Mouse (Mus musculus): ENCODE data around the gene Gm20388. TPM values are rescaled to one million over a fixed set of nuclear protein-coding genes. Genes with fewer than 3 reads are reported as not detected.

Gene Gm20388
- polyA plus RNA-seq, 1 experiment from 2014 or later, result 12.4 TPM

DNA sequence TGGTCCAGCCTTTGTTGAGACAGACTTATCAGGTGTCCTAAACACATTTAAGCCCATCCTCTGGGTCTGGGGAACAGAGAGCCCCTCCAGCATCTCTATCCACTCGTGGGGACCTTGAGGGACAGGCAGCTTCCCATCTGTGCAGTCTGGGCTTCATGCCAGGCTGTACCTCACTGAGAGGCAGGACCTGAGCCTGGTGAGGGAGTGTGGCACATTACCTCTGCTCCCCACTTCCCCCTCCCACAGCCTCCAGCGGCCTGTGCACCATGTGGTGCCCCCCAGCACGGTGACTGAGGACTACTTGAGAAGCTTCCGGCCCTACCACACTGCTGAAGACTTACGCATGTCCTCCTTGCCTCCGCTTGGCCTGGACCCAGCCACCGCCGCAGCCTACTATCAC lies 656.0 kb downstream of the Gm20388 start:
- Histone ChIP-seq H3K36me3 (ENCODE audit: control insufficient read depth, insufficient read depth, low read length) (peaks cover 29% of the 10 kb centered on the region), H3K4me2 (ENCODE audit: low read length) (no peak overlapping the region), H3K4me1 (ENCODE audit: control insufficient read depth, insufficient read depth, low read depth, low read length) (peaks cover 39% of the 10 kb centered on the region), H3K9me3 (ENCODE audit: control insufficient read depth, low read length) (no peaks in the 10 kb centered on the region), H3K4me3 (ENCODE audit: low read length) (no peak overlapping the region), H3K9ac (ENCODE audit: low read depth, low read length) (no peak overlapping the region), H3K27ac (ENCODE audit: low read depth, low read length) (no peak overlapping the region), H3K27me3 (replicated peaks; ENCODE audit: control insufficient read depth, insufficient read depth, low read length) (no peaks in the 10 kb centered on the region)
- 72% methylated on average over 8 of the region's 8 CpGs for WGBS
- ATAC-seq, result no peak

DNA sequence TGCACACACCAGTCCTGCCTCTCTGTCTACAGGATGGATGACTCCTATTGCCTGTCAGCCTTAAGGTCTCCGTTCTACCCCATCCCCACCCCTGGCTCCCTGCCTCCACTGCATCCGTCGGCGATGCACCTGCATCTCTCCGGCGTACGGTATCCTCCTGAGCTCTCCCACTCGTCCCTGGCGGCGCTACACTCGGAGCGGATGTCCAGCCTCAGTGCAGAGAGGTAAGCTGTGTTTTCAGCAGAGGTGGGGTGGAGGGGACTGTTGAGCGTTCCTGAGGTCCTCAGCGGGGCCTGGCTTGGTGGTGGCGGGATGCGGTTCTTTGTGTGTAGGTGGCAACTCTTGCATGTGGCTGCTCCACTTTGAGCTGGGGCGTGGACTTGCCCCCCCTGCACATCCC lies 657.1 kb downstream of the Gm20388 start:
- H3K4me2 ChIP-seq (ENCODE audit: low read length), result no peak overlapping the region
- H3K9ac ChIP-seq (ENCODE audit: low read depth, low read length), result no peak overlapping the region
- no peak overlapping the region for H3K27ac ChIP-seq (ENCODE audit: low read depth, low read length)
- H3K4me3 ChIP-seq (ENCODE audit: low read length), result no peak overlapping the region
- ATAC-seq, result no peak
- no peaks in the 10 kb centered on the region for H3K9me3 ChIP-seq (ENCODE audit: control insufficient read depth, low read length)
- peaks cover 31% of the 10 kb centered on the region for H3K36me3 ChIP-seq (ENCODE audit: control insufficient read depth, insufficient read depth, low read length)
- no peaks in the 10 kb centered on the region for H3K27me3 ChIP-seq (replicated peaks; ENCODE audit: control insufficient read depth, insufficient read depth, low read length)
- WGBS, result 94% methylated on average over 17 of the region's 17 CpGs
- H3K4me1 ChIP-seq (ENCODE audit: control insufficient read depth, insufficient read depth, low read depth, low read length), result peaks cover 31% of the 10 kb centered on the region

DNA sequence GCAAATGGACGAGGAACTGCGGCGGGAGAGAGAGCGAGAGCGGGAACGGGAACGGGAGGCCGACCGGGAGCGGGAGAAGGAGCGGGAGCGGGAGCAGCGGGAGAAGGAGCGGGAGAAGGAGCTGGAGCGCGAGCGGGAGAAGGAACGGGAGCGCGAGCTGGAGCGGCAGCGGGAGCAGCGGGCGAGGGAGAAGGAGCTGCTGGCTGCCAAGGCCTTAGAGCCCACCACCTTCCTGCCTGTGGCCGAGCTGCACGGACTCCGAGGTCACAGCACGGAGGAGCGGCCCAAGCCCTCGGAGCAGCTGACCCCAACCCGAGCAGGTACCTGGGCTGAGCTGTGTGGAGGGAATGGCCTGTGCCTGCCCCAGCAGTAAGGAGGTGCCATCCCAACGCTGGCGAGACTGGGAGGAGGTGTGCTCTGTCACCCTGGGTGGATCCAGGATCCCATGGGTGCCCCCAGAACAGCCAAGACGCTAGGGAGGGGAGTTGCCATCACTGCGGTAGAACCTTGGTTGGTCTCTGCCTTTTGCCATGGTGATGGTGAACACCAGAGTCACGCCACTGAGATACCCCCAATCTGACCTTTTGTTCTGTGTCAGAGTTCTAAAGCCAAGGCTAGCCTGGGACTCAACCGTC lies 657.6 kb downstream of the Gm20388 start:
- no peak overlapping the region for H3K27ac ChIP-seq (ENCODE audit: low read depth, low read length)
- WGBS, result 96% methylated on average over 37 of the region's 37 CpGs
- H3K36me3 ChIP-seq (ENCODE audit: control insufficient read depth, insufficient read depth, low read length), result peaks cover 33% of the 10 kb centered on the region
- no peaks in the 10 kb centered on the region for H3K9me3 ChIP-seq (ENCODE audit: control insufficient read depth, low read length)
- no peak overlapping the region for H3K4me2 ChIP-seq (ENCODE audit: low read length)
- no peaks in the 10 kb centered on the region for H3K27me3 ChIP-seq (replicated peaks; ENCODE audit: control insufficient read depth, insufficient read depth, low read length)
- no peak for ATAC-seq
- no peak overlapping the region for H3K4me3 ChIP-seq (ENCODE audit: low read length)
- no peak overlapping the region for H3K9ac ChIP-seq (ENCODE audit: low read depth, low read length)
- H3K4me1 ChIP-seq (ENCODE audit: control insufficient read depth, insufficient read depth, low read depth, low read length), result peaks cover 26% of the 10 kb centered on the region

DNA sequence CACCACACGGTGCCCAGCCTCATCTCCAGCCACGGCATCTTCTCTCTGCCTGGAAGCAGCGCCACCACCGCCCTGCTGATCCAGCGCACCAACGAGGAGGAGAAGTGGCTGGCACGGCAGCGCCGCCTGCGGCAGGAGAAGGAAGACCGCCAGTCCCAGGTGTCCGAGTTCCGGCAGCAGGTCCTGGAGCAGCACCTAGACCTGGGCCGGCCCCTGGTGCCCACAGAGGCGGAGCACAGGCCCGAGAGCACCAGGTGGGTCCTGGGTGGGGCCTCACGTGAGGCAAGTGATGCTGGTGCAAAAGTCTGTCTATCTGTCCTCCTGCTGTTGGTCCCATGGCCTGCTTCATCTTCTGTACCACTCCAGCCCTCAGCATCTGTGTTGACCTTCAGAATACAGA lies 658.5 kb downstream of the Gm20388 start:
- 95% methylated on average over 17 of the region's 17 CpGs for WGBS
- Histone ChIP-seq H3K4me3 (ENCODE audit: low read length) (no peak overlapping the region), H3K9me3 (ENCODE audit: control insufficient read depth, low read length) (no peaks in the 10 kb centered on the region), H3K36me3 (ENCODE audit: control insufficient read depth, insufficient read depth, low read length) (peaks cover 38% of the 10 kb centered on the region), H3K27ac (ENCODE audit: low read depth, low read length) (no peak overlapping the region), H3K27me3 (replicated peaks; ENCODE audit: control insufficient read depth, insufficient read depth, low read length) (no peaks in the 10 kb centered on the region), H3K9ac (ENCODE audit: low read depth, low read length) (no peak overlapping the region), H3K4me2 (ENCODE audit: low read length) (no peak overlapping the region), H3K4me1 (ENCODE audit: control insufficient read depth, insufficient read depth, low read depth, low read length) (peaks cover 17% of the 10 kb centered on the region)
- no peak for ATAC-seq

DNA sequence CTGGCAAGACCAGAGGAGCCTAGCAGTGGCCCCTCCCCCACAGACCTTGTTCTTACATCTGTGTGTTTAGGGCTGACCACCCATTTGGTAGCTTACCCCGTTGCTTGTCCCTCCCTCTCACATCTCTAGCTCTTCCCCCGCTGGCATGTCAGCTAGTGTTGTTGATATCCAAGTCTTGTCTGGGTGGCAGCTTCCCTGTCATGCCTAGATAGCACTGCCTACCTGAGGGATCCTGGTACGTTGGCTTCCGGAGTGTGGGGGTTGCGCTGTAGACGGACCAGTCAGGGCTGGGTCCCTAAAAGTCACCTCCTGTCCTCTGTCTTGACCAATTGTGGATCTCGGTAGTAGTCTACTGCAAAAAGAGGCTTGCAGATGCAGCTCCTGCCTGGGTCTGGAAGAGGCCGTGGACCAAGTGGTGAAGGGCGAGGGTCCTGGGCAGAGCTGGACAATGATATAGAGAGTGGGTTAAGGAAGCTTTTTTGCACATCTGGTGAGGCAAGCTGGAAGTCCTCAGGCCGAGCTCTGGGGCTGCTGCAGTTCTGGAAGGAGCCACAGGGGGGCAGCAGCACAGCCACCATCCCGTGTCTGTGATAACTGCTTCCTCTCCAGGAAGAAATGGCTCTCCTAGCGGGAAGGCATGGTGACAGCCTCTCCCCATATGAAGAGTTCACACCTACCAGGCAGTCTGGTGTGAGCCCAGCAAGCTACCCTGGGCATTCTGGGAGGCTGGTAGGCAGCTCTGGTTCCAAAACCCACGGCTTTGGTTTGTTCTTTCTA lies 659.5 kb downstream of the Gm20388 start:
- no peak overlapping the region for H3K4me2 ChIP-seq (ENCODE audit: low read length)
- 58% methylated on average over 13 of the region's 13 CpGs for WGBS
- no peak overlapping the region for H3K4me3 ChIP-seq (ENCODE audit: low read length)
- no peaks in the 10 kb centered on the region for H3K9me3 ChIP-seq (ENCODE audit: control insufficient read depth, low read length)
- no peak overlapping the region for H3K9ac ChIP-seq (ENCODE audit: low read depth, low read length)
- no peaks in the 10 kb centered on the region for H3K27me3 ChIP-seq (replicated peaks; ENCODE audit: control insufficient read depth, insufficient read depth, low read length)
- peaks cover 9% of the 10 kb centered on the region for H3K4me1 ChIP-seq (ENCODE audit: control insufficient read depth, insufficient read depth, low read depth, low read length)
- no peak for ATAC-seq
- no peak overlapping the region for H3K27ac ChIP-seq (ENCODE audit: low read depth, low read length)
- H3K36me3 ChIP-seq (ENCODE audit: control insufficient read depth, insufficient read depth, low read length), result peaks cover 41% of the 10 kb centered on the region

DNA sequence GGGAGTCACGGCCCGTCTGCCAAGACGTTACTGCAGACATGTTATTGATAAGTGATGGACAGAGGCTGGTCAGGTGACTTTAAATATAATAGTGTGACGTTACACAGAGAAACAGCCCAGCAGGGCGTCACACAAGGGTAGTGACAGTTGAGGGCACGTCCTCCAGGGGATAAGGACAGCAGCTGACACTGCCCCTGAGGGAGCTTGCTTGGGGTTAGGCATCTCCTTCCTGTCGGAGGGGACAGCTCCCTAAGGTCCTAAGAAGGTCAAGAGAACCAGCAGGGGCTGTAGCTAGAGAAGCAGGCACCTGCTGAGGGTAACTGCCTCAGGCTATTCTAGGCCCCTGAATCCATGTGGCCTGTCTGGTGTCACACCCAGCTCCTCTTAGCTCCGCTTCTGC lies 660.9 kb downstream of the Gm20388 start:
- Histone ChIP-seq H3K4me3 (ENCODE audit: low read length) (no peak overlapping the region), H3K9ac (ENCODE audit: low read depth, low read length) (no peak overlapping the region), H3K27ac (ENCODE audit: low read depth, low read length) (no peak overlapping the region), H3K36me3 (ENCODE audit: control insufficient read depth, insufficient read depth, low read length) (peaks cover 46% of the 10 kb centered on the region), H3K9me3 (ENCODE audit: control insufficient read depth, low read length) (no peaks in the 10 kb centered on the region), H3K4me2 (ENCODE audit: low read length) (no peak overlapping the region), H3K27me3 (replicated peaks; ENCODE audit: control insufficient read depth, insufficient read depth, low read length) (no peaks in the 10 kb centered on the region), H3K4me1 (ENCODE audit: control insufficient read depth, insufficient read depth, low read depth, low read length) (peaks cover 2% of the 10 kb centered on the region; the same call in 1 of the 2 replicates)
- no peak for ATAC-seq
- WGBS, result 74% methylated on average over 8 of the region's 8 CpGs

DNA sequence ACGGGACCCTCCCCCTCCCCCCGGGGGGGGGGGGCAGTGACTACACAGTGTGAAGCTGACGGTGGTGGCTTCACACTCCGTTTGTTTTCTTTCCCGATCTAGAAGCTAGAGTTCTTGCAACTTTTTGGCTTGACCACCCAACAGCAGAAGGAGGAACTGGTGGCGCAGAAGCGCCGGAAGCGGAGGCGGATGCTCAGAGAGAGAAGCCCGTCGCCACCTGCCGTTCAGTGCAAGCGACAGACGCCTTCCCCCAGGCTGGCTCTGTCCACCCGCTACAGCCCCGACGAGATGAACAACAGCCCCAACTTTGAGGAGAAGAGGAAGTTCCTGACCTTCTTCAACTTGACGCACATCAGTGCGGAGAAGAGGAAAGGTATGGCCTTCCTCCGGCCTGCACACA lies 661.9 kb downstream of the Gm20388 start:
- H3K9me3 ChIP-seq (ENCODE audit: control insufficient read depth, low read length), result no peaks in the 10 kb centered on the region
- no peak overlapping the region for H3K4me3 ChIP-seq (ENCODE audit: low read length)
- ATAC-seq, result no peak
- H3K4me1 ChIP-seq (ENCODE audit: control insufficient read depth, insufficient read depth, low read depth, low read length), result peaks cover 2% of the 10 kb centered on the region; the same call in 1 of the 2 replicates
- H3K9ac ChIP-seq (ENCODE audit: low read depth, low read length), result no peak overlapping the region
- H3K4me2 ChIP-seq (ENCODE audit: low read length), result no peak overlapping the region
- H3K27me3 ChIP-seq (replicated peaks; ENCODE audit: control insufficient read depth, insufficient read depth, low read length), result no peaks in the 10 kb centered on the region
- 76% methylated on average over 21 of the region's 21 CpGs for WGBS
- H3K36me3 ChIP-seq (ENCODE audit: control insufficient read depth, insufficient read depth, low read length), result peaks cover 42% of the 10 kb centered on the region
- H3K27ac ChIP-seq (ENCODE audit: low read depth, low read length), result no peak overlapping the region

DNA sequence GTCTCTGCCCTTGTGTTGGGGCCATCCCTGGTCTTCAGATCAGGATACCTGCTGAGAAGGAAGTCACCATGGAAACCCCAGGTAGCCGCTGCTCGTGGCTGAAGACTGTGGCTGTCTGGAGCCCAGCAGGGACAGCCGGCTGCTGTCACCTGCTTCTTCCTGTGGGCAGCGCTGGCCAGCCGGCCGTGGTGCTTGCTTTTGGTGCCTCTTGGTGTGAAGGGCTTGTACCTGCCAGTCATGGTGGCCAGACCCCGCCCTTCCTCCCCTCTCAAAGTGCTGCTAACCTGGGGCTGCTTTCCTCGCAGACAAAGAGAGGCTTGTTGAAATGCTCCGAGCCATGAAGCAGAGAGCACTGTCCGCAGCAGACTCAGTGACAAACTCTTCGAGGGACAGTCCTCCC lies 663.2 kb downstream of the Gm20388 start:
- H3K9ac ChIP-seq (ENCODE audit: low read depth, low read length), result no peak overlapping the region
- WGBS, result 67% methylated on average over 11 of the region's 11 CpGs
- H3K4me1 ChIP-seq (ENCODE audit: control insufficient read depth, insufficient read depth, low read depth, low read length), result peaks cover 2% of the 10 kb centered on the region; the same call in 1 of the 2 replicates
- H3K4me3 ChIP-seq (ENCODE audit: low read length), result no peak overlapping the region
- H3K4me2 ChIP-seq (ENCODE audit: low read length), result no peak overlapping the region
- no peak for ATAC-seq
- no peaks in the 10 kb centered on the region for H3K9me3 ChIP-seq (ENCODE audit: control insufficient read depth, low read length)
- no peaks in the 10 kb centered on the region for H3K27me3 ChIP-seq (replicated peaks; ENCODE audit: control insufficient read depth, insufficient read depth, low read length)
- H3K27ac ChIP-seq (ENCODE audit: low read depth, low read length), result no peak overlapping the region
- peaks cover 35% of the 10 kb centered on the region for H3K36me3 ChIP-seq (ENCODE audit: control insufficient read depth, insufficient read depth, low read length)

DNA sequence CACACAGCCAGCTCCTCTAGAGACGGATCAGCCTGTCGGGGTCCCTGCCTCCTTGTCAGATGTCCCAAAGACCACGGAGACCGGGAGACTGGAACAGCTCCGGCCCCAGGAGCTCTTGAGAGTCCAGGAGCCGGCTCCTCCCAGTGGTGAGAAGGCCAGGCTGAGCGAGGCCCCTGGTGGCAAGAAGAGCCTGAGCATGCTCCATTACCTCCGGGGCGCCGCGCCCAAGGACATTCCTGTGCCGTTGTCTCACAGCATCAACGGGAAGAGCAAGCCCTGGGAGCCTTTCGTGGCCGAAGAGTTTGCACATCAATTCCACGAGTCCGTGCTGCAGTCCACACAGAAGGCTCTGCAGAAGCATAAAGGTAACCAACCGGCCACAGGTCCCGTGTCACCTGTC lies 664.3 kb downstream of the Gm20388 start:
- Histone ChIP-seq H3K4me2 (ENCODE audit: low read length) (no peak overlapping the region), H3K36me3 (ENCODE audit: control insufficient read depth, insufficient read depth, low read length) (peaks cover 36% of the 10 kb centered on the region), H3K27ac (ENCODE audit: low read depth, low read length) (no peak overlapping the region), H3K27me3 (replicated peaks; ENCODE audit: control insufficient read depth, insufficient read depth, low read length) (no peaks in the 10 kb centered on the region), H3K4me1 (ENCODE audit: control insufficient read depth, insufficient read depth, low read depth, low read length) (peaks cover 2% of the 10 kb centered on the region; the same call in 1 of the 2 replicates), H3K4me3 (ENCODE audit: low read length) (no peak overlapping the region), H3K9me3 (ENCODE audit: control insufficient read depth, low read length) (no peaks in the 10 kb centered on the region), H3K9ac (ENCODE audit: low read depth, low read length) (no peak overlapping the region)
- no peak for ATAC-seq
- 75% methylated on average over 19 of the region's 19 CpGs for WGBS
